Mouse (Mus musculus) limb, embryonic 14.5 days (tissue): ENCODE results near the gene Lrrc32. TPM values are rescaled to one million over a fixed set of nuclear protein-coding genes. Genes with fewer than 3 reads are reported as not detected.

Experiments used
- ATAC-seq: fragments of 200-750 bp; cut with Nextera tagmentation; 2 replicates; pipeline ENCODE4 v1.8.0; 2017; ENCODE audit warnings: low read depth, moderate number of reproducible peaks, moderate TSS enrichment; ENCODE audit not compliant: low FRiP score
- DNase-seq: peaks from one replicate; pipeline ENCODE4 v3.0.0-alpha.2; 2015; ENCODE audit warnings: low spot score
- H3K27ac ChIP-seq: fragments of 300-500 bp; sonication (generic); replicated peaks from 2 replicates; pipeline ENCODE4 v1.5.1; 2014; ENCODE audit warnings: low read depth, mild to moderate bottlenecking, low read length, moderate library complexity, mixed read lengths
- H3K27me3 ChIP-seq: fragments of 300-500 bp; sonication (generic); 2 replicates; pipeline ENCODE4 v1.6.1; 2014; ENCODE audit warnings: low read length, mixed read lengths; ENCODE audit not compliant: control insufficient read depth, insufficient read depth
- H3K36me3 ChIP-seq: fragments of 300-500 bp; sonication (generic); 2 replicates; pipeline ENCODE4 v1.6.1; 2014; ENCODE audit warnings: mild to moderate bottlenecking, low read length, moderate library complexity, mixed read lengths; ENCODE audit not compliant: control insufficient read depth, insufficient read depth
- H3K4me1 ChIP-seq: fragments of 300-500 bp; sonication (generic); 2 replicates; pipeline ENCODE4 v1.6.1; 2014; ENCODE audit warnings: antibody characterized with exemption, low read length, mixed read lengths; ENCODE audit not compliant: control insufficient read depth, insufficient read depth
- H3K4me2 ChIP-seq: fragments of 300-500 bp; sonication (generic); replicated peaks from 2 replicates; pipeline ENCODE4 v1.6.1; 2014; ENCODE audit warnings: low read depth, mild to moderate bottlenecking, low read length, moderate library complexity; ENCODE audit not compliant: severe bottlenecking
- H3K4me3 ChIP-seq: fragments of 300-500 bp; sonication (generic); replicated peaks from 2 replicates; pipeline ENCODE4 v1.5.1; 2014; ENCODE audit warnings: low read length
- H3K9ac ChIP-seq: fragments of 300-500 bp; sonication (generic); 2 replicates; pipeline ENCODE4 v1.6.1; 2014; ENCODE audit warnings: mild to moderate bottlenecking, low read depth, low read length, moderate library complexity; ENCODE audit not compliant: severe bottlenecking
- H3K9me3 ChIP-seq: fragments of 300-500 bp; sonication (generic); 2 replicates; pipeline ENCODE4 v1.6.1; 2016; ENCODE audit warnings: low read length; ENCODE audit not compliant: control insufficient read depth
- POLR2A ChIP-seq: fragments of 200-500 bp; IDR thresholded peaks from 2 replicates; pipeline ENCODE4 v1.8.0; 2012; ENCODE audit warnings: inconsistent platforms, mild to moderate bottlenecking, moderate library complexity, borderline replicate concordance; ENCODE audit not compliant: insufficient read depth, insufficient read length; ENCODE audit errors: extremely low read depth
- WGBS: fragments of 180-500 bp; shearing (Covaris S2); extraction: QIAGEN DNeasy Blood & Tissue Kit; methylation state at CpG from one replicate; pipeline ENCODE4 v1.1.7; 2014; 5-methylcytosine and 5-hydroxymethylcytosine counted together
- polyA plus RNA-seq, 2 experiments: library from polyadenylated mRNA; depleted of rRNA in 1 of 2; stranded (reverse) in 1 of 2; unstranded in 1 of 2; fragments of >200 nt; fragmentation: Nextera tagmentation in 1 of 2; extraction: Ambion mirVana in 1 of 2; gene quantifications; 2 replicates each; pipeline versions ENCODE4 v1.2.1 to v1.2.3; 2012 to 2014

The Lrrc32 gene
- polyA plus RNA-seq, 2 experiments: 10.5 to 12.3 TPM

DNA sequence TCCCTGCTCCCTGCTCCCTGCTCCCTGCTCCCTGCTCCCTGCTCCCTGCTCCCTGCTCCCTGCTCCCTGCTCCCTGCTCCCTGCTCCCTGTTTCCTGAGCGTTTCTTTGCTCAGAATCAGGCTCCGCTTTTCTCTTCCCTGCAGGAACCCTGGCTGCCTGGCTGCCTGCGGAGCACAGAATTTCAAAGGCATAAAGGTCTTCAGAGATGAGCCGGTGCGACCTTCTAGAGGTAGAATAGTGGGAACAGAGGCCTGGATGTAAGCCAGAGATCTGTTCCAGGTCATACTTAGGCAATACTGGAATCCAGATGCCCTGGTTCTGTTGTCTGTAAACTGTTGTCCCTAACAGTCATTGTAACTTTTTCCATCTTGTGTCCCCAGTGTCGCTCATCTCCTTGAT, 35.3 kb downstream of the Lrrc32 start:
- 26% methylated on average over 6 of the region's 6 CpGs for WGBS
- no peak overlapping the region for H3K9ac ChIP-seq
- H3K27ac ChIP-seq: peak overlapping the region; percentile 78
- H3K4me3 ChIP-seq: no peak overlapping the region
- peak; percentile 14 for DNase-seq
- no peak for ATAC-seq
- no peaks in the 10 kb centered on the region for H3K27me3 ChIP-seq
- TF ChIP-seq POLR2A: no peak
- peaks cover 31% of the 10 kb centered on the region for H3K4me1 ChIP-seq
- no peaks in the 10 kb centered on the region for H3K9me3 ChIP-seq
- H3K36me3 ChIP-seq: no peaks in the 10 kb centered on the region
- H3K4me2 ChIP-seq: no peak overlapping the region

DNA sequence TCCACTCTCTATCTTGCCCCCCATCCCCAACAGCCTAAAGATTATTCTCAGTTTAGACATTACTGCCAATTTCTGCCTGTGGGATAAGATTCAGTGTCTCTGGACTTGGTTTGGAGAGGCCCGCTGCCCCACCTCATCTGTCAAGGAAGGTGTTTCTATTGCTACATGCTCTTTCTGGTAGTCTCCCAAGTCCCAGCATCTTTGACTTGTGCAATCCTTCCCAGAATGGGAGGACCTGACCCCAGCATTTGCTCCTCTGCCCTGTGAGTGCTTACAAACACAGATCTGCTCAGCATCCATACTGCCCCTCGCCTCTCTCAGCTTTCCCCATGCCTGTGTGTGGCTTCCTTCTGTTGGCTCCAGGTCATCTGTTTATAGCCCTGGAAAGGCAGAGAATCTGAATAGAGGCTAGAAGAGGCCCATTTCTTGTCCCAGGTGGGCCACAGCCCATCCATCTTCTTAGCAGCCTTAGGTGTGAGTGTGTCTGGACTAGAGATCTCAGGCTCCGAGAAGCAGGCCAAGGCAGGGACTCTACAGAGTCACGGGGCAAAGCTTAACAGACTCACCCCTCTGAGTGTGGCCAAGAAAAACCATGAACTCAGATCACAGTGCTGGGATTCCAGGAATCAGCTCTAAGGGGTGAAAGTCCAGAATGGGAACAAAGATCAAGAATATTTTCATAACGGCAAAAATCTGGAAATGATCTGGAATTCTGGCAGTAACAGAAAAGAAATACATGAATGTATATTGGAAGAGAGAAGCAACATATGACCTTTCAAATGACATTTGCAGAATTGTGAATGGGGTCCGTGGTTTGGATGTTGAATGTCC, 36.0 kb downstream of the Lrrc32 start:
- H3K4me2 ChIP-seq: no peak overlapping the region
- no peaks in the 10 kb centered on the region for H3K36me3 ChIP-seq
- ATAC-seq: no peak
- 62% methylated on average over 6 of the region's 6 CpGs for WGBS
- no peak overlapping the region for H3K4me3 ChIP-seq
- peaks cover 31% of the 10 kb centered on the region for H3K4me1 ChIP-seq
- no peak for TF ChIP-seq POLR2A
- H3K9me3 ChIP-seq: no peaks in the 10 kb centered on the region
- DNase-seq: peak; percentile 18
- no peak overlapping the region for H3K9ac ChIP-seq
- peak overlapping the region; percentile 78; the same call in 1 of the 2 replicates for H3K27ac ChIP-seq
- no peaks in the 10 kb centered on the region for H3K27me3 ChIP-seq

DNA sequence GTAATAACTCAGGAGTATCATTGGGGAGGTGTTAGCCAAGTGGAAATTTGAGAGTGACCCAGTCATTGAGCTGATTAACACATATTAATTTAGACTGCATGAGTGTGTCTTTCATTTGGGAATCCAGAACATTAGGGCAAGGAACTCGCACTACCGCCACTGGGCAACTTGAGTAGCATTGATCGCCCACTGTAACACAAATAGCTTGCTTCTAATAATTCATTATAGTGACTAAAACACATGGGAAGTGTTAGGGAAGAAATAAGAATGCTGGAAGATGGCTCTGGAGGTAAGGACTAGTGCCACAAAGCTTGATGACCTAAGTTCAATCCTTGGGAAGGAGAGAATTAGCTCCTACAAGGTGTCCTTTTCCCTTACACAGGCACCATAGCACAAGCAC, 38.0 kb downstream of the Lrrc32 start:
- no peak overlapping the region for H3K4me2 ChIP-seq
- H3K36me3 ChIP-seq: no peaks in the 10 kb centered on the region
- H3K4me1 ChIP-seq: peaks cover 31% of the 10 kb centered on the region
- H3K27me3 ChIP-seq: no peaks in the 10 kb centered on the region
- no peak overlapping the region for H3K27ac ChIP-seq
- ATAC-seq (no peak), DNase-seq (no peak)
- TF ChIP-seq POLR2A: no peak
- H3K9ac ChIP-seq: no peak overlapping the region
- 93% methylated on average over 3 of the region's 3 CpGs for WGBS
- no peaks in the 10 kb centered on the region for H3K9me3 ChIP-seq
- no peak overlapping the region for H3K4me3 ChIP-seq

DNA sequence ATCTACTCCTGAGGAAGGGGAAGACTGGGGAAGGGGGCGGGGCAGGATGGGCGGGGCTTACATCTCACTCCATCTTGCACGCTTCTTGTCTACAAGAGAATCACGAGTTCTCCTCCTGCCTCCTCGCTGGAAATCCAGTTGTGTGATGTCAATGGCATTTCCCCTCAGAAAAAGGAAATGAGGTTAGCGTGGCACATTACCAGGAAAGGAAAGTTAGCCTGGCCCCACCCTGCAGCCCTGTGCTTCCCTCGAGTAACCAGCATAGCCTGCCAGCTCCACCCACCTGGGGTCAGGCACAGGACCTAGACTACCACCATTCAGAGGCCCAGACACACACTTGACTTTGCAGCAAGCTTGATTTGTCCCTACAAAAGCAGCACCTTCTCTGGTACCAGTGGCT, 42.5 kb downstream of the Lrrc32 start:
- 59% methylated on average over 7 of the region's 7 CpGs for WGBS
- no peaks in the 10 kb centered on the region for H3K36me3 ChIP-seq
- ATAC-seq: no peak
- DNase-seq: no peak
- no peak for TF ChIP-seq POLR2A
- H3K9ac ChIP-seq: no peak overlapping the region
- H3K27ac ChIP-seq: no peak overlapping the region
- no peak overlapping the region for H3K4me2 ChIP-seq
- no peaks in the 10 kb centered on the region for H3K9me3 ChIP-seq
- no peaks in the 10 kb centered on the region for H3K27me3 ChIP-seq
- no peak overlapping the region for H3K4me3 ChIP-seq
- H3K4me1 ChIP-seq: no peaks in the 10 kb centered on the region

DNA sequence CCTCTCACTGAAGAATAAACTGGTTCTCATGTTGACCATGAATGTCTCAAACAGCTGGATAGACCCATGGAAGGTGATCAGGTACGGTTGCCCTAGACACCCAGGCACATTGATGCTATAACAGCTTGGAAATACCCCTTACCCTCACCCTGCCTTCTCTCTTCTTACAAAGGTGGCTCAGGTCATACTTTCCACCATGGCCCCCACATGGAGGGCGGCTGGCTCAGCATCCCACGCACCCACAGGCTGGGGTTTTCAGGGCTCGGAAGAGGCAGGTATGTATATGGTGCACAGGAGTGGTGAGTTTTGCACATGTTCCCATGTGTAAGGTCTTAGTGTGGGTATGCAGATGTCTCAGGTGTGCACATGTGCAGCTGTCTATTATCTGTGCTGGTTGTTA, 43.9 kb downstream of the Lrrc32 start:
- 87% methylated on average over 4 of the region's 4 CpGs for WGBS
- DNase-seq (no peak), ATAC-seq (no peak)
- H3K9me3 ChIP-seq: no peaks in the 10 kb centered on the region
- no peak overlapping the region for H3K4me3 ChIP-seq
- peaks cover 8% of the 10 kb centered on the region for H3K4me1 ChIP-seq
- no peak overlapping the region for H3K27ac ChIP-seq
- no peak for TF ChIP-seq POLR2A
- H3K27me3 ChIP-seq: no peaks in the 10 kb centered on the region
- no peaks in the 10 kb centered on the region for H3K36me3 ChIP-seq
- H3K9ac ChIP-seq: no peak overlapping the region
- no peak overlapping the region for H3K4me2 ChIP-seq
